9 mouse cellular contexts compared by ENCODE assay signal in genomic region chr2:156324116-156324588, GRCm38 (mm10). TPM values are rescaled to one million over a fixed set of nuclear protein-coding genes. Genes with fewer than 3 reads are reported as not detected.
DNase-seq lines count a peak whose midpoint lies in the region; ATAC-seq and TF ChIP-seq lines count a peak whose summit lies in the region.
"Had no signal": no experiment of that assay in that cellular context is flagged by ENCODE, and none has a peak within 500 bp of the region (broad histone marks: within the 10 kb centered on the region; RNA-seq: fewer than 3 reads in every experiment).

No protein-coding gene starts in this region.

- in situ Hi-C loops in CH12.LX (cut with MboI; ENCODE audit: low pct_ligation_motif_present, low pct_unique_long_range_greater_than_20kb, low sequenced_read_pairs), result no loop called here

- no peaks in the 10 kb centered on the region for H3K27me3 ChIP-seq in CH12.LX (replicated peaks)
- H3K27me3 ChIP-seq: embryonic facial prominence, embryonic 13.5 days; neural tube, embryonic 12.5 days had no signal

- dilution Hi-C loops in CH12.LX (cut with MboI; ENCODE audit: extremely low pct_ligation_motif_present, extremely low pct_unique_long_range_greater_than_20kb, low sequenced_read_pairs), result no loop called here

- H3K4me1 ChIP-seq in CH12.LX (ENCODE audit: control insufficient read depth in 1 of 2, insufficient read depth in 2 of 2), result peaks cover 3 to 15% of the 10 kb centered on the region in 2 experiments; a peak in 3 of 4 replicates
- H3K4me1 ChIP-seq: embryonic facial prominence, embryonic 13.5 days; neural tube, embryonic 12.5 days had no signal

- H3K9me3 ChIP-seq in CH12.LX (replicated peaks; ENCODE audit: low read length), result peaks cover 9% of the 10 kb centered on the region
- H3K9me3 ChIP-seq: neural tube, embryonic 12.5 days had no signal

- DNase-seq in CH12.LX (ENCODE audit: extremely low read depth) (peak; percentile 52), MEL-GATA-1-ER (ENCODE audit: extremely low read depth, low read depth) (peak; percentile 97)
- DNase-seq in heart, adult 9 months (ENCODE audit: low spot score in 2 of 2), result peak; percentile 75 to 78
- peak; percentile 23 to 36 for DNase-seq in left cerebral cortex, postnatal 10 days (ENCODE audit: extremely low spot score in 1 of 2, low spot score in 2 of 2)
- DNase-seq in neural tube, embryonic 10.5 days (ENCODE audit: extremely low spot score, low spot score), result no peak

- no peak overlapping the region for H3K27ac ChIP-seq in CH12.LX (ENCODE audit: insufficient read depth, low read depth)
- H3K27ac ChIP-seq: embryonic facial prominence, embryonic 13.5 days; neural tube, embryonic 12.5 days had no signal

- H3K4me3 ChIP-seq in CH12.LX (replicated peaks in 1 of 3; ENCODE audit: low read depth in 2 of 3, low read length in 2 of 3, poor library complexity in 1 of 3), result no peak overlapping the region
- H3K4me3 ChIP-seq: embryonic facial prominence, embryonic 13.5 days; neural tube, embryonic 12.5 days had no signal

- no peak for TF ChIP-seq CTCF in CH12.LX (conservative IDR thresholded peaks at IDR 0.05 in 1 of 2, IDR thresholded peaks at IDR 0.05 in 1 of 2; ENCODE audit: low read depth in 2 of 2, low read length in 2 of 2)

- H3K79me2 ChIP-seq in CH12.LX (replicated peaks; ENCODE audit: control insufficient read depth, extremely low read depth, insufficient read depth, poor library complexity, severe bottlenecking), result no peaks in the 10 kb centered on the region; the same call in 1 of the 2 replicates

- ATAC-seq in megakaryocyte-erythroid progenitor cell, adult 5-6 weeks (replicated peaks; ENCODE audit: low FRiP score, low TSS enrichment, poor library complexity, severe bottlenecking), result peak; percentile 64
- no peak for ATAC-seq in cerebellum, adult (ENCODE audit: insufficient number of reproducible peaks, low FRiP score, low TSS enrichment)

- no peak overlapping the region for H3K9ac ChIP-seq in CH12.LX (ENCODE audit: insufficient read depth, low read depth)
- H3K9ac ChIP-seq: embryonic facial prominence, embryonic 13.5 days; neural tube, embryonic 12.5 days had no signal

- H3K36me3 ChIP-seq in CH12.LX (replicated peaks in 1 of 2; ENCODE audit: control insufficient read depth in 1 of 2, insufficient read depth in 1 of 2, low read length in 1 of 2), result peaks cover 0 to 26% of the 10 kb centered on the region in 2 experiments
- H3K36me3 ChIP-seq: embryonic facial prominence, embryonic 13.5 days had no signal

- H3K4me2 ChIP-seq in CH12.LX (ENCODE audit: insufficient read depth, low read depth, poor library complexity, severe bottlenecking), result peak overlapping the region; percentile 19; the same call in 1 of the 2 replicates
- H3K4me2 ChIP-seq: embryonic facial prominence, embryonic 13.5 days; neural tube, embryonic 12.5 days had no signal

- no peak for TF ChIP-seq EP300 in CH12.LX (IDR thresholded peaks at IDR 0.05; ENCODE audit: low read length)

- TF ChIP-seq RAD21 in CH12.LX (IDR thresholded peaks at IDR 0.05; ENCODE audit: low read depth, low read length), result no peak

- intact Hi-C loops in left cerebral cortex, postnatal 10 days (cut with DNase I), result no loop called here

- TF ChIP-seq POLR2A in CH12.LX (IDR thresholded peaks at IDR 0.05; ENCODE audit: low read depth, low read length), result no peak

TF ChIP-seq in CH12.LX, 34 proteins besides CTCF, POLR2A, EP300 and RAD21:
- TF ChIP-seq MAZ (IDR thresholded peaks at IDR 0.05; ENCODE audit: low read depth, low read length) (no peak), KAT2A (IDR thresholded peaks at IDR 0.05; ENCODE audit: insufficient replicate concordance, low read length) (no peak), MAFK (IDR thresholded peaks at IDR 0.05; ENCODE audit: insufficient replicate concordance, low read length) (no peak), GABPA (IDR thresholded peaks at IDR 0.05; ENCODE audit: insufficient replicate concordance, low read depth, low read length) (no peak), HCFC1 (IDR thresholded peaks at IDR 0.05; ENCODE audit: low read depth, low read length) (no peak), TBP (conservative IDR thresholded peaks at IDR 0.05; ENCODE audit: low read depth, low read length) (no peak), POLR2AphosphoS2 (IDR thresholded peaks at IDR 0.05; ENCODE audit: low read depth, low read length) (no peak), CHD2 (IDR thresholded peaks at IDR 0.05; ENCODE audit: low read length) (peak; percentile 65)

RNA-seq across cellular contexts. Expression of gene Scand1, which starts 11.6 kb away (rescaled TPM):
- 64.0 and 72.6 TPM in 2 replicates for total RNA-seq in CH12.LX (2012; rRNA removed)
- total RNA-seq in CH12.LX (2014; rRNA removed), result 78.5 and 86.6 TPM in 2 replicates
- polyA plus RNA-seq in CH12.LX (2012; ENCODE audit: insufficient read length, low read depth), result 48.5 and 48.7 TPM in 2 replicates
- total RNA-seq in left cerebral cortex, postnatal 10 days (2021), result 100 to 1,000 TPM; 105 to 117 TPM
- total RNA-seq in megakaryocyte-erythroid progenitor cell, adult 5-6 weeks (2014; fragmentation: Nextera tagmentation), result 4.1 TPM in 2 replicates
- 16.5 and 48.7 TPM in 2 replicates for total RNA-seq in megakaryocyte-erythroid progenitor cell, adult 5-6 weeks (2017)

RNA-seq across cellular contexts. Expression of gene Cnbd2, which starts 12.1 kb away (rescaled TPM):
- total RNA-seq in CH12.LX (2012; rRNA removed) (2.1 and 3.0 TPM in 2 replicates), CH12.LX (2014; rRNA removed) (0.99 and 1.0 TPM in 2 replicates)
- polyA plus RNA-seq in CH12.LX (2012; ENCODE audit: insufficient read length, low read depth), result 2.7 and 3.6 TPM in 2 replicates
- 1 to 10 TPM; 4.7 to 6.7 TPM for total RNA-seq in left cerebral cortex, postnatal 10 days (2021)
- 1.4 and 7.1 TPM in 2 replicates for total RNA-seq in megakaryocyte-erythroid progenitor cell, adult 5-6 weeks (2014; fragmentation: Nextera tagmentation)
- 5.2 and 9.3 TPM in 2 replicates for total RNA-seq in megakaryocyte-erythroid progenitor cell, adult 5-6 weeks (2017)
